8 mouse cellular contexts compared by ENCODE assay signal in genomic region chr1:164898846-164899351, GRCm38 (mm10). TPM values are rescaled to one million over a fixed set of nuclear protein-coding genes. Genes with fewer than 3 reads are reported as not detected.
A peak's percentile ranks its signal among the peaks of the same experiment; 100 is the strongest.
DNase-seq lines count a peak whose midpoint lies in the region; ATAC-seq and TF ChIP-seq lines count a peak whose summit lies in the region.

No protein-coding gene starts in this region.

- TF ChIP-seq CTCF in bone marrow, adult 2 months (IDR thresholded peaks at IDR 0.05; ENCODE audit: control insufficient read depth, insufficient read depth, low read length) = peak; percentile 58

- peak overlapping the region; percentile 56 for H3K4me3 ChIP-seq in bone marrow, adult 2 months (replicated peaks; ENCODE audit: control insufficient read depth, low read depth, low read length)
- H3K4me3 ChIP-seq in embryonic facial prominence, embryonic 15.5 days (replicated peaks) = peak overlapping the region; percentile 51
- H3K4me3 ChIP-seq in heart, embryonic 11.5 days (ENCODE audit: low read depth, low read length) = peak overlapping the region; percentile 49
- peak overlapping the region; percentile 45 for H3K4me3 ChIP-seq in kidney, embryonic 16.5 days (ENCODE audit: low read length)
- H3K4me3 ChIP-seq in stomach, embryonic 14.5 days (ENCODE audit: low read depth, low read length) = peak overlapping the region; percentile 38

- H3K4me2 ChIP-seq in embryonic facial prominence, embryonic 15.5 days (replicated peaks) = peak overlapping the region; percentile 89
- H3K4me2 ChIP-seq in heart, embryonic 11.5 days = peak overlapping the region; percentile 85
- peak overlapping the region; percentile 71 for H3K4me2 ChIP-seq in kidney, embryonic 16.5 days (replicated peaks; ENCODE audit: low read depth, low read length)
- H3K4me2 ChIP-seq in stomach, embryonic 14.5 days (replicated peaks; ENCODE audit: low read depth, low read length) = peak overlapping the region; percentile 73

- H3K9ac ChIP-seq in embryonic facial prominence, embryonic 15.5 days = peak overlapping the region; percentile 37
- H3K9ac ChIP-seq in heart, embryonic 11.5 days (ENCODE audit: low read depth, low read length) = peak overlapping the region; percentile 58
- H3K9ac ChIP-seq in kidney, embryonic 16.5 days (replicated peaks; ENCODE audit: low read length) = peak overlapping the region; percentile 58
- H3K9ac ChIP-seq in stomach, embryonic 14.5 days (replicated peaks; ENCODE audit: low read depth, low read length) = peak overlapping the region; percentile 21; the same call in 1 of the 2 replicates

- under 1% methylated on average over 22 of the region's 22 CpGs for WGBS in bone marrow, adult 2 months
- 0% methylated on average over 22 of the region's 22 CpGs for WGBS in embryonic facial prominence, embryonic 15.5 days
- 0% methylated on average over 22 of the region's 22 CpGs for WGBS in heart, embryonic 11.5 days (ENCODE audit: insufficient replicate concordance)
- WGBS in kidney, embryonic 16.5 days = 0% methylated on average over 22 of the region's 22 CpGs
- WGBS in stomach, embryonic 14.5 days = 0% methylated on average over 22 of the region's 22 CpGs

- H3K4me1 ChIP-seq in bone marrow, adult 2 months (ENCODE audit: control insufficient read depth, insufficient read depth, low read length) = no peaks in the 10 kb centered on the region
- H3K4me1 ChIP-seq in embryonic facial prominence, embryonic 15.5 days = peaks cover 23% of the 10 kb centered on the region
- H3K4me1 ChIP-seq in heart, embryonic 11.5 days (ENCODE audit: control insufficient read depth, insufficient read depth, low read length) = peaks cover 25% of the 10 kb centered on the region
- H3K4me1 ChIP-seq in kidney, embryonic 16.5 days (ENCODE audit: insufficient read depth, low read length) = peaks cover 17% of the 10 kb centered on the region; the same call in 1 of the 2 replicates
- H3K4me1 ChIP-seq in stomach, embryonic 14.5 days (ENCODE audit: control insufficient read depth, insufficient read depth, low read length) = 0 out of 2 replicates have a peak, but pooled peaks cover 11% of the 10 kb centered on the region

- H3K9me3 ChIP-seq in embryonic facial prominence, embryonic 15.5 days (replicated peaks) = no peaks in the 10 kb centered on the region
- no peaks in the 10 kb centered on the region for H3K9me3 ChIP-seq in heart, embryonic 11.5 days (replicated peaks; ENCODE audit: control insufficient read depth, low read length)
- no peaks in the 10 kb centered on the region for H3K9me3 ChIP-seq in kidney, embryonic 16.5 days (ENCODE audit: low read length)
- H3K9me3 ChIP-seq in stomach, embryonic 14.5 days (ENCODE audit: control insufficient read depth, low read depth, low read length) = no peaks in the 10 kb centered on the region

- H3K27ac ChIP-seq in bone marrow, adult 2 months (ENCODE audit: control insufficient read depth, insufficient read depth, low read depth, low read length, poor library complexity) = peak overlapping the region; percentile 49; the same call in 1 of the 2 replicates
- 0 out of 2 replicates have a peak overlapping the region, but pooled peaks have one; percentile 55 for H3K27ac ChIP-seq in embryonic facial prominence, embryonic 15.5 days (replicated peaks)
- peak overlapping the region; percentile 82 for H3K27ac ChIP-seq in heart, embryonic 11.5 days (ENCODE audit: low read depth, low read length)
- peak overlapping the region; percentile 48 for H3K27ac ChIP-seq in kidney, embryonic 16.5 days (ENCODE audit: low read length)
- peak overlapping the region; percentile 39; the same call in 1 of the 2 replicates for H3K27ac ChIP-seq in stomach, embryonic 14.5 days (ENCODE audit: low read length)

- H3K36me3 ChIP-seq in embryonic facial prominence, embryonic 15.5 days = no peaks in the 10 kb centered on the region
- H3K36me3 ChIP-seq in heart, embryonic 11.5 days (ENCODE audit: control insufficient read depth, insufficient read depth, low read length) = no peaks in the 10 kb centered on the region
- no peaks in the 10 kb centered on the region for H3K36me3 ChIP-seq in kidney, embryonic 16.5 days (ENCODE audit: insufficient read depth, low read length)
- H3K36me3 ChIP-seq in stomach, embryonic 14.5 days (ENCODE audit: control insufficient read depth, insufficient read depth, low read length) = no peaks in the 10 kb centered on the region

- H3K27me3 ChIP-seq in embryonic facial prominence, embryonic 15.5 days = no peaks in the 10 kb centered on the region
- H3K27me3 ChIP-seq in heart, embryonic 11.5 days (ENCODE audit: control insufficient read depth, insufficient read depth, low read length) = no peaks in the 10 kb centered on the region
- H3K27me3 ChIP-seq in kidney, embryonic 16.5 days (ENCODE audit: insufficient read depth, low read length) = no peaks in the 10 kb centered on the region
- no peaks in the 10 kb centered on the region for H3K27me3 ChIP-seq in stomach, embryonic 14.5 days (ENCODE audit: control insufficient read depth, insufficient read depth, low read length)

- ATAC-seq in embryonic facial prominence, embryonic 15.5 days (ENCODE audit: insufficient number of reproducible peaks, low FRiP score, low TSS enrichment, low read depth) = peak; percentile 86
- peak; percentile 69 for ATAC-seq in heart, embryonic 11.5 days (replicated peaks; ENCODE audit: insufficient number of reproducible peaks, low FRiP score, low TSS enrichment)
- peak; percentile 94 for ATAC-seq in kidney, embryonic 16.5 days (ENCODE audit: low FRiP score, low TSS enrichment)
- peak; percentile 90 for ATAC-seq in stomach, embryonic 14.5 days (ENCODE audit: insufficient number of reproducible peaks, insufficient read depth, low FRiP score, low read depth)

- no peak for TF ChIP-seq POLR2A in bone marrow, adult 2 months (IDR thresholded peaks at IDR 0.05; ENCODE audit: borderline replicate concordance, control insufficient read depth, low read depth, low read length)

- DNase-seq in A20 (ENCODE audit: low read depth, low spot score) = peak; percentile 31
- peak; percentile 63 for DNase-seq in liver
- DNase-seq in naive thymus-derived CD4-positive, alpha-beta T cell, adult 2 months (ENCODE audit: low read depth) = peak; percentile 87

RNA-seq across cellular contexts. Expression of gene Xcl1, which starts 36.4 kb away (rescaled TPM):
- polyA plus RNA-seq in bone marrow, adult 2 months (2011; ENCODE audit: insufficient read depth, insufficient read length, low replicate concordance, missing spikeins) = not detected in 2 replicates
- not detected in 2 replicates for polyA plus RNA-seq in embryonic facial prominence, embryonic 15.5 days (2015; fragmentation: Nextera tagmentation; extraction: Ambion mirVana)
- not detected in 2 replicates for polyA plus RNA-seq in heart, embryonic 11.5 days (2014; fragmentation: Nextera tagmentation; extraction: Ambion mirVana)
- polyA plus RNA-seq in kidney, embryonic 16.5 days (2015; fragmentation: Nextera tagmentation; extraction: Ambion mirVana) = not detected in 2 replicates
- polyA plus RNA-seq in stomach, embryonic 14.5 days (2014; fragmentation: Nextera tagmentation; extraction: Ambion mirVana) = not detected in 2 replicates

Comparison
In these comparisons a context has a peak if more than half of its experiments do, and no peak if none do; other contexts are left out.
1. Peak in every context shown above with its lines: DNase-seq, ATAC-seq, H3K4me3 ChIP-seq and H3K27ac ChIP-seq.
2. DNase-seq: peak in every context shown above with its lines; median percentile 87 in naive thymus-derived CD4-positive, alpha-beta T cell, adult 2 months; 63 in liver; 31 in A20.